Mouse (Mus musculus) cerebellum, adult 2 months (tissue): ENCODE measurements around the gene Gm1673.

Source experiments
- CTCF ChIP-seq: fragments of 200-500 bp; IDR thresholded peaks from 2 replicates; pipeline ENCODE4 v1.5.1; 2011; ENCODE audit warnings: low read depth, mild to moderate bottlenecking, control low read depth, low read length, moderate library complexity, borderline replicate concordance; ENCODE audit not compliant: insufficient read depth
- POLR2A ChIP-seq: fragments of 200-500 bp; IDR thresholded peaks from 2 replicates; pipeline ENCODE4 v1.6.1; 2011; ENCODE audit warnings: low read length, control low read depth, borderline replicate concordance; ENCODE audit not compliant: insufficient read depth

DNA sequence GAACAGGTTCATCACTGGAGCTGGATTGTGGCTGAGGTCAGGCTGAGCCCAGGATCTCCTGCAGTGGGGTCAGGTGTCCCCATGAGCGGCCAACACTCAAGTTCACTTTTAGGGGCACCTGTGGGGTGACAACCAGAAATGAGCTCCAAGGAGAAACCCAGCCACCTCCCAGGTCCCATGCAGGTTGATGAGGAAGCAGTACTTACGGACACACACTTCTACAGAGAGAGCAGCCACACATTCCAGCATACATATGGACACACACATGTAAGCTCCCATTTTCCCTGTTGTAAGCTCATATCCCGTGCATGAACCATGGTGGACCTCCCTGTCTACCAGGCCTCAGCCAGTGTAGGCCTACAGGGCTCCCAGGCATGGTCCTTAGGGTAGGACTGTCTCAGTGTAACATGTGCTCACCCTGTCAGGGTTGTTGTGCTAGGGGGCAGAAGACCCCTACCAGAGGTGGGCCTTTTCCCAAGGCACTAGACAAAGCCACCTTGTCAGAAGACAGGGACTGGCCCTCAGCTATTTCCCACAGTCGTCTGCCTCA, 24.2 kb downstream of the Gm1673 start:
- TF ChIP-seq CTCF (no peak), POLR2A (no peak)
